Mouse (Mus musculus): ENCODE measurements around the gene Nup107. TPM values are rescaled to one million over a fixed set of nuclear protein-coding genes. Genes with fewer than 3 reads are reported as not detected.
"Not testable (repeated sequence)": the region's sequence is repeated elsewhere in the genome, so short reads cannot be mapped to it uniquely, and the experiment has no call there.

Gene Nup107
- polyA plus RNA-seq, 1 experiment from 2014 or later = 95.1 TPM

GRCm38 (mm10) chr10:117708376-117708775 is 84.1 kb downstream of the Nup107 start:
- H3K36me3 ChIP-seq (ENCODE audit: control insufficient read depth, insufficient read depth, low read length) = peaks cover 12% of the 10 kb centered on the region
- H3K9ac ChIP-seq (ENCODE audit: low read length) = no peak overlapping the region
- DNase-seq (ENCODE audit: low spot score, missing footprints) (no peak), ATAC-seq (ENCODE audit: low FRiP score) (no peak)
- WGBS = 98% methylated on average over 2 of the region's 2 CpGs
- no peak overlapping the region for H3K4me2 ChIP-seq
- no peaks in the 10 kb centered on the region for H3K27me3 ChIP-seq (ENCODE audit: control insufficient read depth, insufficient read depth, low read length)
- H3K4me3 ChIP-seq (ENCODE audit: low read depth, low read length) = no peak overlapping the region
- no peaks in the 10 kb centered on the region for H3K9me3 ChIP-seq (ENCODE audit: control insufficient read depth, low read length)
- H3K27ac ChIP-seq (ENCODE audit: low read depth, low read length) = no peak overlapping the region
- peaks cover 12% of the 10 kb centered on the region; the same call in 1 of the 2 replicates for H3K4me1 ChIP-seq (ENCODE audit: control insufficient read depth, insufficient read depth, low read length)

- Histone ChIP-seq H3K4me1 (ENCODE audit: control insufficient read depth, insufficient read depth, low read length) (peaks cover 12% of the 10 kb centered on the region; the same call in 1 of the 2 replicates), H3K36me3 (ENCODE audit: control insufficient read depth, insufficient read depth, low read length) (peaks cover 13% of the 10 kb centered on the region)
- WGBS = 91% methylated on average over 2 of the region's 2 CpGs
Observed at GRCm38 (mm10) chr10:117707114-117707838, 85.2 kb downstream of the Nup107 start.

GRCm38 (mm10) chr10:117706440-117706839 is 86.1 kb downstream of the Nup107 start:
- Histone ChIP-seq H3K36me3 (ENCODE audit: control insufficient read depth, insufficient read depth, low read length) (peaks cover 19% of the 10 kb centered on the region), H3K4me3 (ENCODE audit: low read depth, low read length) (no peak overlapping the region)
- DNase-seq (ENCODE audit: low spot score, missing footprints) = no peak

More at GRCm38 (mm10) chr10:117707114-117707838, 85.2 kb downstream of the Nup107 start:
- no peak overlapping the region for H3K27ac ChIP-seq (ENCODE audit: low read depth, low read length)
- H3K9me3 ChIP-seq (ENCODE audit: control insufficient read depth, low read length) = no peaks in the 10 kb centered on the region
- no peak overlapping the region for H3K4me3 ChIP-seq (ENCODE audit: low read depth, low read length)
- H3K27me3 ChIP-seq (ENCODE audit: control insufficient read depth, insufficient read depth, low read length) = no peaks in the 10 kb centered on the region
- no peak overlapping the region for H3K4me2 ChIP-seq
- H3K9ac ChIP-seq (ENCODE audit: low read length) = no peak overlapping the region
- ATAC-seq (ENCODE audit: low FRiP score) (no peak), DNase-seq (ENCODE audit: low spot score, missing footprints) (no peak)

GRCm38 (mm10) chr10:117705806-117706205 is 86.7 kb downstream of the Nup107 start:
- no peaks in the 10 kb centered on the region for H3K27me3 ChIP-seq (ENCODE audit: control insufficient read depth, insufficient read depth, low read length)
- H3K9ac ChIP-seq (ENCODE audit: low read length) = no peak overlapping the region
- H3K4me3 ChIP-seq (ENCODE audit: low read depth, low read length) = no peak overlapping the region
- H3K27ac ChIP-seq (ENCODE audit: low read depth, low read length) = no peak overlapping the region
- DNase-seq (ENCODE audit: low spot score, missing footprints) (no peak), ATAC-seq (ENCODE audit: low FRiP score) (no peak)
- no peak overlapping the region for H3K4me2 ChIP-seq
- H3K36me3 ChIP-seq (ENCODE audit: control insufficient read depth, insufficient read depth, low read length) = peaks cover 19% of the 10 kb centered on the region
- no peaks in the 10 kb centered on the region for H3K9me3 ChIP-seq (ENCODE audit: control insufficient read depth, low read length)
- peaks cover 10% of the 10 kb centered on the region; the same call in 1 of the 2 replicates for H3K4me1 ChIP-seq (ENCODE audit: control insufficient read depth, insufficient read depth, low read length)

More at GRCm38 (mm10) chr10:117706440-117706839, 86.1 kb downstream of the Nup107 start:
- no peaks in the 10 kb centered on the region for H3K9me3 ChIP-seq (ENCODE audit: control insufficient read depth, low read length)
- WGBS = 90% methylated on average over 6 of the region's 6 CpGs
- H3K9ac ChIP-seq (ENCODE audit: low read length) = no peak overlapping the region
- H3K4me2 ChIP-seq = no peak overlapping the region
- ATAC-seq (ENCODE audit: low FRiP score) = no peak
- no peak overlapping the region for H3K27ac ChIP-seq (ENCODE audit: low read depth, low read length)
- H3K27me3 ChIP-seq (ENCODE audit: control insufficient read depth, insufficient read depth, low read length) = no peaks in the 10 kb centered on the region
- peaks cover 12% of the 10 kb centered on the region; the same call in 1 of the 2 replicates for H3K4me1 ChIP-seq (ENCODE audit: control insufficient read depth, insufficient read depth, low read length)

- Histone ChIP-seq H3K4me2 (no peak overlapping the region), H3K36me3 (ENCODE audit: control insufficient read depth, insufficient read depth, low read length) (peaks cover 22% of the 10 kb centered on the region), H3K9ac (ENCODE audit: low read length) (no peak overlapping the region), H3K4me3 (ENCODE audit: low read depth, low read length) (no peak overlapping the region), H3K27ac (ENCODE audit: low read depth, low read length) (no peak overlapping the region), H3K27me3 (ENCODE audit: control insufficient read depth, insufficient read depth, low read length) (no peaks in the 10 kb centered on the region), H3K4me1 (ENCODE audit: control insufficient read depth, insufficient read depth, low read length) (peaks cover 10% of the 10 kb centered on the region; the same call in 1 of the 2 replicates), H3K9me3 (ENCODE audit: control insufficient read depth, low read length) (no peaks in the 10 kb centered on the region)
- 97% methylated on average over 6 of the region's 6 CpGs for WGBS
- DNase-seq (ENCODE audit: low spot score, missing footprints) = no peak
- no peak for ATAC-seq (ENCODE audit: low FRiP score)
Observed at GRCm38 (mm10) chr10:117704964-117705335, 87.6 kb downstream of the Nup107 start.

- not testable (repeated sequence) for H3K4me1 ChIP-seq (ENCODE audit: control insufficient read depth, insufficient read depth, low read length); H3K27ac ChIP-seq (ENCODE audit: low read depth, low read length); H3K4me2 ChIP-seq; DNase-seq (ENCODE audit: low spot score, missing footprints); ATAC-seq (ENCODE audit: low FRiP score); H3K9ac ChIP-seq (ENCODE audit: low read length); H3K27me3 ChIP-seq (ENCODE audit: control insufficient read depth, insufficient read depth, low read length); H3K9me3 ChIP-seq (ENCODE audit: control insufficient read depth, low read length); H3K4me3 ChIP-seq (ENCODE audit: low read depth, low read length)
- 96% methylated on average over 6 of the region's 6 CpGs for WGBS
- peaks cover 22% of the 10 kb centered on the region for H3K36me3 ChIP-seq (ENCODE audit: control insufficient read depth, insufficient read depth, low read length)
Observed at GRCm38 (mm10) chr10:117704314-117704963, 88.1 kb downstream of the Nup107 start.

- 93% methylated on average over 3 of the region's 3 CpGs for WGBS
- no peaks in the 10 kb centered on the region for H3K27me3 ChIP-seq (ENCODE audit: control insufficient read depth, insufficient read depth, low read length)
- no peaks in the 10 kb centered on the region for H3K9me3 ChIP-seq (ENCODE audit: control insufficient read depth, low read length)
- H3K4me2 ChIP-seq = no peak overlapping the region
- no peak for DNase-seq (ENCODE audit: low spot score, missing footprints)
- H3K4me3 ChIP-seq (ENCODE audit: low read depth, low read length) = no peak overlapping the region
- no peak overlapping the region for H3K27ac ChIP-seq (ENCODE audit: low read depth, low read length)
- peaks cover 22% of the 10 kb centered on the region for H3K36me3 ChIP-seq (ENCODE audit: control insufficient read depth, insufficient read depth, low read length)
- no peak overlapping the region for H3K9ac ChIP-seq (ENCODE audit: low read length)
- H3K4me1 ChIP-seq (ENCODE audit: control insufficient read depth, insufficient read depth, low read length) = no peaks in the 10 kb centered on the region
- ATAC-seq (ENCODE audit: low FRiP score) = no peak
Observed at GRCm38 (mm10) chr10:117703506-117703905, 89.0 kb downstream of the Nup107 start.

GRCm38 (mm10) chr10:117702024-117702833 is 90.3 kb downstream of the Nup107 start:
- Histone ChIP-seq H3K4me3 (ENCODE audit: low read depth, low read length) (no peak overlapping the region), H3K36me3 (ENCODE audit: control insufficient read depth, insufficient read depth, low read length) (peaks cover 27% of the 10 kb centered on the region), H3K4me2 (no peak overlapping the region), H3K27me3 (ENCODE audit: control insufficient read depth, insufficient read depth, low read length) (no peaks in the 10 kb centered on the region), H3K4me1 (ENCODE audit: control insufficient read depth, insufficient read depth, low read length) (no peaks in the 10 kb centered on the region), H3K9me3 (ENCODE audit: control insufficient read depth, low read length) (no peaks in the 10 kb centered on the region), H3K27ac (ENCODE audit: low read depth, low read length) (no peak overlapping the region), H3K9ac (ENCODE audit: low read length) (no peak overlapping the region)
- ATAC-seq (ENCODE audit: low FRiP score) = no peak
- 97% methylated on average over 6 of the region's 6 CpGs for WGBS
- DNase-seq (ENCODE audit: low spot score, missing footprints) = no peak

Measured in midbrain, embryonic 11.5 days (tissue).